Mouse (Mus musculus): ENCODE measurements at regions not wholly inside any gene's neighbourhood (a gene's known extent, or its start where the extent isn't known, plus 50 kb on each side); places are given as distances from the start of the nearest gene placed in this dataset.
"Not testable (repeated sequence)": the region's sequence is repeated elsewhere in the genome, so short reads cannot be mapped to it uniquely, and the experiment has no call there.

- not testable (repeated sequence) for DNase-seq (ENCODE audit: low spot score in 2 of 2)
These were observed 1149.5 kb upstream of the 2610301B20Rik start for GRCm38 (mm10) chr4:9724801-9725200.

GRCm38 (mm10) chr4:9737691-9738090, 1136.6 kb upstream of the 2610301B20Rik start:
- DNase-seq (ENCODE audit: low spot score in 2 of 2): no peak

- no peak for DNase-seq (ENCODE audit: low spot score in 2 of 2)
These were observed 1126.8 kb upstream of the 2610301B20Rik start for GRCm38 (mm10) chr4:9747411-9747938.

- no peak for DNase-seq (ENCODE audit: low spot score in 2 of 2)
These were observed 1126.2 kb upstream of the 2610301B20Rik start for GRCm38 (mm10) chr4:9748110-9748509.

- no peak for DNase-seq (ENCODE audit: low spot score in 2 of 2)
These were observed 1124.4 kb upstream of the 2610301B20Rik start for GRCm38 (mm10) chr4:9749877-9750276.

GRCm38 (mm10) chr4:9750404-9750803, 1123.9 kb upstream of the 2610301B20Rik start:
- no peak for DNase-seq (ENCODE audit: low spot score in 2 of 2)

GRCm38 (mm10) chr4:9763321-9763720, 1111.0 kb upstream of the 2610301B20Rik start:
- no peak for DNase-seq (ENCODE audit: low spot score in 2 of 2)

- no peak for DNase-seq (ENCODE audit: low spot score in 2 of 2)
These were observed 1104.6 kb upstream of the 2610301B20Rik start for GRCm38 (mm10) chr4:9769633-9770205.

- peak; percentile 46 to 69 for DNase-seq (ENCODE audit: low spot score in 2 of 2)
These were observed 1103.8 kb upstream of the 2610301B20Rik start for GRCm38 (mm10) chr4:9770372-9771102.

GRCm38 (mm10) chr4:9771103-9771474, 1103.2 kb upstream of the 2610301B20Rik start:
- DNase-seq (ENCODE audit: low spot score in 2 of 2): no peak

GRCm38 (mm10) chr4:9778391-9778790, 1095.9 kb upstream of the 2610301B20Rik start:
- no peak for DNase-seq (ENCODE audit: low spot score in 2 of 2)

- no peak for DNase-seq (ENCODE audit: low spot score in 2 of 2)
These were observed 1094.7 kb upstream of the 2610301B20Rik start for GRCm38 (mm10) chr4:9779594-9779993.

- DNase-seq (ENCODE audit: low spot score in 2 of 2): peak; percentile 31 to 40
These were observed 1094.1 kb upstream of the 2610301B20Rik start for GRCm38 (mm10) chr4:9780179-9780578.

GRCm38 (mm10) chr4:9781318-9781717, 1093.0 kb upstream of the 2610301B20Rik start:
- DNase-seq (ENCODE audit: low spot score in 2 of 2): no peak

- DNase-seq (ENCODE audit: low spot score in 2 of 2): no peak
These were observed 1086.4 kb upstream of the 2610301B20Rik start for GRCm38 (mm10) chr4:9787795-9788365.

- DNase-seq (ENCODE audit: low spot score in 2 of 2): peak in 1 of 2 experiments; percentile 27
These were observed 1083.8 kb upstream of the 2610301B20Rik start for GRCm38 (mm10) chr4:9790478-9790877.
